Mouse (Mus musculus): ENCODE results near the gene Fkbp2. TPM values are rescaled to one million over a fixed set of nuclear protein-coding genes. Genes with fewer than 3 reads are reported as not detected.

Gene Fkbp2
- polyA plus RNA-seq, 1 experiment from 2014 or later = 65.8 TPM

DNA sequence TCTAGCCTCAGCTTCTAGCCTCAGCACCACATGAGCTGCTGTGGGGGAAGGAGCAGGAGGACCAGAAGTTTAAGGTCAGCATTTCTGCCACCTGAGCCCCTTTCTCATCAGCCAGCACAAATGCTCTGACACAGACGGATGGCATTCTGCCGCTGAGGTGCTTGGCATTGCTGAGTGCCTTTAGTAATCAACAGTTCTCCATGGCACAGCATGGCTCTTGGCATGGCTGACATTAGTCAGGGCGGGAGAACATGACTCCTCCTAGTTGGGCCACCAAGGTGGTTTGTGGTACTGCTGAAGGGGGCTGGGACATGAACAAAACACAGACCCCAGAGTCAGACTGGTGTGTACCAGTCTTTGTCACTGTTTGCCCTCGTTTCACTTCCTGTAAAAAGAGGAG lies 32.1 kb downstream of the Fkbp2 start:
- Histone ChIP-seq H3K36me3 (peaks cover 17% of the 10 kb centered on the region; the same call in 1 of the 2 replicates), H3K4me2 (no peak overlapping the region), H3K9ac (replicated peaks) (no peak overlapping the region), H3K27ac (no peak overlapping the region), H3K4me1 (replicated peaks) (peaks cover 19% of the 10 kb centered on the region), H3K9me3 (no peaks in the 10 kb centered on the region), H3K4me3 (replicated peaks) (no peak overlapping the region), H3K27me3 (no peaks in the 10 kb centered on the region)
- ATAC-seq (ENCODE audit: insufficient number of reproducible peaks, insufficient read depth, low FRiP score, low TSS enrichment, low read depth) = no peak
- WGBS = 75% methylated on average over 4 of the region's 4 CpGs

DNA sequence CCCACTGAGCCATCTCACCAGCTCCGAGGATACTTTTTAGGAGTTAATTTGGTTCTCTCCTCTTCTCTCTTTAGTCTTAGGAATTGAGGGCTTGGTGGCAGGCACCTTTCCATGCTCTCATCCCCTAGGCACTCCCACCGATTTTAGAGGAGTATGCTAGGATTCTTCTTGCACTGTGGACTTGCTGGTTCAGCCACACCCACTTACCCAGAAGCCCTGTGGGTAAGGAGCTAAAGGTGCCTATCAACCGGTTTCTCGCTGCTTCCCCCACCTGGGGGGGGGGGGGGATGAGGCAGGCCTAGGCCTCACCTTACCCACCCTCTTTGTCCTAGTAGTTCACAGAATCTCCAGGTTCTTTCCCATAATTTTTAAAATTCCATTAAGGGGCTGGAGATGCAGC lies 32.6 kb downstream of the Fkbp2 start:
- 46% methylated on average over 4 of the region's 4 CpGs for WGBS
- no peak overlapping the region for H3K4me2 ChIP-seq
- no peak for ATAC-seq (ENCODE audit: insufficient number of reproducible peaks, insufficient read depth, low FRiP score, low TSS enrichment, low read depth)
- no peak overlapping the region for H3K9ac ChIP-seq (replicated peaks)
- no peak overlapping the region for H3K4me3 ChIP-seq (replicated peaks)
- H3K36me3 ChIP-seq = peaks cover 12% of the 10 kb centered on the region; the same call in 1 of the 2 replicates
- H3K9me3 ChIP-seq = no peaks in the 10 kb centered on the region
- H3K27me3 ChIP-seq = no peaks in the 10 kb centered on the region
- H3K4me1 ChIP-seq (replicated peaks) = peaks cover 21% of the 10 kb centered on the region
- no peak overlapping the region for H3K27ac ChIP-seq

DNA sequence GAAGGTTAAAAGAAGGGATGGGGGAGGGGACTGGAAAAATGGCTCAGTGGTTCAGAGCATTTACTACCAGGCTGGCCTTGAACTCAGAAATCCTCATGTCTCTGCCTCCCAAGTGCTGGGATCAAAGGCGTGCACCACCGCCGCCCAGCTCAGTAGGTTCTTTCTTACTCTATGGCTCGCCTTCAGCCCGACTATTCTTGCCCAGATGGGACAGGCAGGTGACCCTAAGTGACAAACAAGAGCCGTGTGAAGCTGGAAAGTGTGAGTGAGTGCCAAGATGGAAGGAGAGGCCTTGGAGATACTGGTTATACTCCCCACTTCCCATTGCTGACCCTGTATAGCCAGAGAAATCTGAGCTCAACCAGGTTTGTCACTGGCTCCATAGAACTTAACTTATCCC lies 36.6 kb downstream of the Fkbp2 start:
- peaks cover 22% of the 10 kb centered on the region for H3K4me1 ChIP-seq (replicated peaks)
- ATAC-seq (ENCODE audit: insufficient number of reproducible peaks, insufficient read depth, low FRiP score, low TSS enrichment, low read depth) = no peak
- no peaks in the 10 kb centered on the region; the same call in 1 of the 2 replicates for H3K27me3 ChIP-seq
- no peak overlapping the region for H3K4me3 ChIP-seq (replicated peaks)
- no peak overlapping the region for H3K9ac ChIP-seq (replicated peaks)
- H3K4me2 ChIP-seq = no peak overlapping the region
- H3K36me3 ChIP-seq = peaks cover 11% of the 10 kb centered on the region; the same call in 1 of the 2 replicates
- no peak overlapping the region for H3K27ac ChIP-seq
- WGBS = 92% methylated on average over 6 of the region's 6 CpGs
- no peaks in the 10 kb centered on the region for H3K9me3 ChIP-seq

DNA sequence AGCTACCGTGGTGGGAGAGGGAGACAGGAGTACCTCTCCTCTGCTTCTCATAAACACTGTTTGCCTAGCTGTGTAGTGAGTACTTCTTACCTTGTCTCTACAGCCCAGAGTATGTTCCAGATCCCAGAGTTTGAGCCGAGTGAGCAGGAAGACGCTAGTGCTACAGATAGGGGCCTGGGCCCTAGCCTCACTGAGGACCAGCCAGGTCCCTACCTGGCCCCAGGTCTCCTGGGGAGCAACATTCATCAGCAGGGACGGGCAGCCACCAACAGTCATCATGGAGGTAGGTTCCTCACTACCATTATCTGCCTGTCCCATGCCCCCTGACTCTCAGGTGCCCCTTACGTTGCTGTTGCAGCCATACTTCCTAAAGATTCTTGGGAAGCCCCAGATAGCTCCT lies 37.5 kb downstream of the Fkbp2 start:
- Histone ChIP-seq H3K27ac (peak overlapping the region; percentile 95), H3K9me3 (no peaks in the 10 kb centered on the region), H3K4me3 (replicated peaks) (peak overlapping the region; percentile 78), H3K36me3 (peaks cover 11% of the 10 kb centered on the region; the same call in 1 of the 2 replicates), H3K9ac (replicated peaks) (peak overlapping the region; percentile 85), H3K4me2 (peak overlapping the region; percentile 98), H3K4me1 (replicated peaks) (peaks cover 22% of the 10 kb centered on the region), H3K27me3 (peaks cover 5% of the 10 kb centered on the region)
- ATAC-seq (ENCODE audit: insufficient number of reproducible peaks, insufficient read depth, low FRiP score, low TSS enrichment, low read depth) = no peak
- WGBS = 31% methylated on average over 5 of the region's 5 CpGs

DNA sequence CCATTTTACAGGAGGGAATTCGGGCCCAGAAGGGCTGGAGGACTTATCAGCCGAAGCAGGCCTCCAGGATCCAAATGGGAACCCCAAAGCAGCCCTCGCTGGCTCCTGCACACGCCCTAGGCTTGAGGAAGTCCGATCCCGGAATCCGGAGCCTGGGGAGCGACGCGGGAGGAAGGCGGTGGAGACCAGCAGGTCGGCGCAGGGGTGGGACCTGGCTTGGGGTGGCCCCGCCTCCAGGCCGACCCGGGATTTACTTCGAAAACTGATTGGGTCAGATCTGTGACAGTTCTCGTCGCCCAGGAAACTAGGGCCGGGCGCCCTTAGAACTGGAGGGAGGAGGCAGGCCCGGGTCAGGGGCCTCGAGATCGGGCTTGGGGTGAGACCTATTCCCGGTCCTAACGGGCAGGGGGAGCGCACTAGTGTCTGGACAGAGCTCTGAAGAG lies 38.0 kb downstream of the Fkbp2 start, which contains the start of gene Gpr137:
Gene Gpr137 (minus strand): TSS at position 232 of the 443 bp plus-strand sequence.
- Histone ChIP-seq H3K27ac (peak within 1 kb of the TSS; percentile 95), H3K36me3 (peaks cover 11% of the 10 kb centered on the region; the same call in 1 of the 2 replicates), H3K9ac (replicated peaks) (peak within 1 kb of the TSS; percentile 85), H3K27me3 (peaks cover 8% of the 10 kb centered on the region), H3K9me3 (no peaks in the 10 kb centered on the region), H3K4me1 (replicated peaks) (peaks cover 22% of the 10 kb centered on the region), H3K4me3 (replicated peaks) (peak within 1 kb of the TSS; percentile 78), H3K4me2 (peak within 1 kb of the TSS; percentile 98)
- WGBS = under 1% methylated on average over 27 of the region's 27 CpGs
- ATAC-seq (ENCODE audit: insufficient number of reproducible peaks, insufficient read depth, low FRiP score, low TSS enrichment, low read depth) = peak; percentile 78

DNA sequence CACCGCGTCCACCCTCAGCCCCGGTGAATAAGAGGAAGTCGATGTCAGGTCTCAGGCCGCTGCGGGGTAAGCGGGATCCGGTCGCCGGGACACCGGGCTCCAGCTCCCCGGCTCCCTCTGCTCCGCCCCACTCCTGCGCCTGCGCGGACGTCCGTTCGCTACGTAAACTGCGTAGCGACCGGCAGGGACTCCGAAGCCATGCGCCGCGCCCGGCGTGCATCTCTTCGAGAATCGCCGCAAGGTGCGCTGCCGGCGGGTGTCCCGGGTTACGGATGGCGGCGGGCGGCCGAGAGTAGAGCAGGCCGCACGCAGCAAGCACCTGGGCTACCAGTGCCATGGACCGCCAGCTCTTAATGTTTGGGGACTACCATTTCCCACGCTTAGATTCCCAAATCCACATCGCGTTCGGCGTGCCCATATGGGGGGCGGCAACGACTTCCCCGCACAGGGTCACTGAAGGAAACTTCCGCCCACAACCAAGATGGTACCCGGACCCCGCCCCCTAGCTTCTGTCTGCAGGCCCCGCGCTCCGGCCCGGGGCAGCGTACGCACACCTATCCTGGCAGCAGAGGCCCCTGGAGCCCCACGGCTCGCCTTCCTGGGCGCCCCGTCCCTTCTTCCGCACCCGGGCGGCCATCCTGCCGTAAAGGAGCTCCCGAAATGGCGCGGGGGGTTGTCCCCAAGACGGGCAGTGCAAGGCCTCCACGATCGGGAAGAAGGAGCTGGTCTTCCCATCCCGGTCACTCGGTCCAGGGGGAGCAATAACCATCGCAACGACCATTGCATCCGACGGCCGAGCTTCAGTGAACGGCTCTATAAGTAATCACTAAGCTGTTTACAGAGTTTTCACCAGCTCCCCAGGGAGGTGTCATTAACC lies 38.7 kb downstream of the Fkbp2 start, which contains the start of gene Bad:
Gene Bad (plus strand): TSS at position 490 of the 877 bp plus-strand sequence.
- no peaks in the 10 kb centered on the region for H3K9me3 ChIP-seq
- H3K9ac ChIP-seq (replicated peaks) = peak within 1 kb of the TSS; percentile 85
- H3K27me3 ChIP-seq = peaks cover 8% of the 10 kb centered on the region
- peak; percentile 65 for ATAC-seq (ENCODE audit: insufficient number of reproducible peaks, insufficient read depth, low FRiP score, low TSS enrichment, low read depth)
- peak within 1 kb of the TSS; percentile 95 for H3K27ac ChIP-seq
- H3K4me3 ChIP-seq (replicated peaks) = peak within 1 kb of the TSS; percentile 78
- peaks cover 22% of the 10 kb centered on the region for H3K4me1 ChIP-seq (replicated peaks)
- peaks cover 11% of the 10 kb centered on the region; the same call in 1 of the 2 replicates for H3K36me3 ChIP-seq
- peak within 1 kb of the TSS; percentile 98 for H3K4me2 ChIP-seq
- under 1% methylated on average over 83 of the region's 83 CpGs for WGBS

DNA sequence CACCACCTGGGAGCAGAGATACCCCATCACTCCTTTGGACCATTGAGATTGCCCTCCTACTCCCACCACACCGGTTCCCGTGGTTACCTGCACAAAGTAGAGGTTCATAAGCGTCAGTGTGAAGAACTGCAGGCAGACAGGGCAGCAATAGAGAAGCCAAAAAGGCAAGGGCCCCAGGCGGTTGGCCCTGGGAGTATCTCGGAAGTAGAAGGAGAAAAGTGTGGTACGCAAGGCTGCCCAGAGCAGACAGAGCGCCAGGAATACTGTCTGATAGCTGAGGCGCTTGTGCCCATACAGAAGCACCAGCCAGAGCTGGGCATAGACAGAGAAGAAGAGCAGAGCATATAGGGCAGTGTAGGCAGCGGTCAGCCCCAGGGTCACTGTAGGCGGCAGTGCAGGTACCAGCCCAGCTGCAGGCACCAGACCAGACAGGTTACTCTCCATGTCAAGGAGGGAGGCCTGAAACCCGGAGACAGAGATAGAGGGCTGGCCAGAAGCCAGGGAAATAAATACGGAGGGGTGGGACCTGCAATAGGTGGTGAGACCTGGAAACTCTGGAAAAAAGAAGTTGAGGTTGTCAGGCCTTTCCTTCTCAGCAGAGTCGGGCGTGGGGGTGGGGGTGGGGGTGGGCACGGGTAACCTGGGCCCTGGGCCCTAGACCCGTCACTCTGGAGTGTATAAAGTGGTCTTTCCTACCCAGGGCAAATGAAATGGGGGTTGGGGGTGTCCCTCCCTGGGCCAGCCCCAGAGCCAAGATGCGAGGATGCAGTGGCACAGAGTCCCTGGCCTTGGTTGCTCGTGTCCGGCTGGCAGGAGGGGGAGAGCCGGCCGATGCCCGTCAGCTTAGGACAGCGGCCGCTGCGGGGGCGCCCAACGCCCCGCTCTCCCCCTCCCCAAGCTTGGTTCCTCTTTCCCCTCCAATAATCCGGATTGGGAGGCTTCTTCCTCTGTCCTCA lies 39.6 kb downstream of the Fkbp2 start:
- no peaks in the 10 kb centered on the region for H3K9me3 ChIP-seq
- ATAC-seq (ENCODE audit: insufficient number of reproducible peaks, insufficient read depth, low FRiP score, low TSS enrichment, low read depth) = 0 out of 2 replicates have a peak, but pooled peaks have one; percentile 30
- 22% methylated on average over 29 of the region's 29 CpGs for WGBS
- peaks cover 4% of the 10 kb centered on the region; the same call in 1 of the 2 replicates for H3K36me3 ChIP-seq
- peak overlapping the region; percentile 98 for H3K4me2 ChIP-seq
- peaks cover 22% of the 10 kb centered on the region for H3K4me1 ChIP-seq (replicated peaks)
- no peak overlapping the region for H3K27ac ChIP-seq
- H3K9ac ChIP-seq (replicated peaks) = peak overlapping the region; percentile 77
- peaks cover 16% of the 10 kb centered on the region for H3K27me3 ChIP-seq
- H3K4me3 ChIP-seq (replicated peaks) = peak overlapping the region; percentile 78

DNA sequence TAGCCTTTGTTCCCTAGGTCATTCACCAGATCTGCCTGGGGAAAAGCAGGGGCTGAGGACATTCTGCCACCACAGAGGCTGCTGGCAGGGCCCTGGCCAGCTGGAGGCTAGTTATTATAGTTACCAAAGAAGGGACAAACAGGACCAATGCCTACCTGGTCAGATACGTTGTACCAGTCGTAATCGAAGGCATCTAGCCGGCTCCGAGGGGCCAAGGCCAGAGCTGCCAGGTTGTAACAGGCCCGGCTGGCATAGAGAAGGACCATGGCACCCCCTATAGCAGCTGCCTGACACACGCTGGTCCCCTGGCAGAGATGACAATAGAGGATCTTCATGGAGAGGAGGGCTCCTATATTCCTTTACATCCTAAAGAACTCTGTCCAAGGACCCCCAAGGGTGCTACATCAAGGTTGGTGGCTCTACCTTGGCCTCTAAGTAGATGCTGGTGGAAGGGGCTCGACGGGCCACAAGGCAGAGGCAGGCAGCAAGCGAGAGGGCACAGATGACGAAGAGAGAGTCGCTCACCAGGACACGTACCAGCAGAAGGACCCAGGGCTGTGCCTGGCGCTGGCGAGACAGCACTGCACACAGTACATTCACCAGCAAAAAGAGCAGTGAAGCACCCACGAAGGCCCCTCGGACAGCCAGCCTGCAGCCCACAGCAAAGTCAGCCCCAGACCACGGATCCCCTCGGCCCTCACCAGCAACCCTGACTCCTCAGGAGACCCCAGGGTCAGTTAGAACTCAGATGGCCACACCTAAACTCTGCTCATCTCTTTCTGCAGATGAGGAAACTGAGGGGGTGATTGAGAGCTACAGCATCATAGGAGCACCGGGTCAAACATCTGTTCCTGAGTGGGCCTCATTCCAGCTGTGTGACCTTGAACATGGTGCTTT lies 40.9 kb downstream of the Fkbp2 start:
- WGBS = 89% methylated on average over 20 of the region's 20 CpGs
- H3K36me3 ChIP-seq = no peaks in the 10 kb centered on the region
- no peak for ATAC-seq (ENCODE audit: insufficient number of reproducible peaks, insufficient read depth, low FRiP score, low TSS enrichment, low read depth)
- H3K27me3 ChIP-seq = peaks cover 29% of the 10 kb centered on the region
- H3K9ac ChIP-seq (replicated peaks) = no peak overlapping the region
- no peaks in the 10 kb centered on the region for H3K9me3 ChIP-seq
- no peak overlapping the region for H3K27ac ChIP-seq
- H3K4me3 ChIP-seq (replicated peaks) = no peak overlapping the region
- H3K4me2 ChIP-seq = no peak overlapping the region
- H3K4me1 ChIP-seq (replicated peaks) = peaks cover 22% of the 10 kb centered on the region

DNA sequence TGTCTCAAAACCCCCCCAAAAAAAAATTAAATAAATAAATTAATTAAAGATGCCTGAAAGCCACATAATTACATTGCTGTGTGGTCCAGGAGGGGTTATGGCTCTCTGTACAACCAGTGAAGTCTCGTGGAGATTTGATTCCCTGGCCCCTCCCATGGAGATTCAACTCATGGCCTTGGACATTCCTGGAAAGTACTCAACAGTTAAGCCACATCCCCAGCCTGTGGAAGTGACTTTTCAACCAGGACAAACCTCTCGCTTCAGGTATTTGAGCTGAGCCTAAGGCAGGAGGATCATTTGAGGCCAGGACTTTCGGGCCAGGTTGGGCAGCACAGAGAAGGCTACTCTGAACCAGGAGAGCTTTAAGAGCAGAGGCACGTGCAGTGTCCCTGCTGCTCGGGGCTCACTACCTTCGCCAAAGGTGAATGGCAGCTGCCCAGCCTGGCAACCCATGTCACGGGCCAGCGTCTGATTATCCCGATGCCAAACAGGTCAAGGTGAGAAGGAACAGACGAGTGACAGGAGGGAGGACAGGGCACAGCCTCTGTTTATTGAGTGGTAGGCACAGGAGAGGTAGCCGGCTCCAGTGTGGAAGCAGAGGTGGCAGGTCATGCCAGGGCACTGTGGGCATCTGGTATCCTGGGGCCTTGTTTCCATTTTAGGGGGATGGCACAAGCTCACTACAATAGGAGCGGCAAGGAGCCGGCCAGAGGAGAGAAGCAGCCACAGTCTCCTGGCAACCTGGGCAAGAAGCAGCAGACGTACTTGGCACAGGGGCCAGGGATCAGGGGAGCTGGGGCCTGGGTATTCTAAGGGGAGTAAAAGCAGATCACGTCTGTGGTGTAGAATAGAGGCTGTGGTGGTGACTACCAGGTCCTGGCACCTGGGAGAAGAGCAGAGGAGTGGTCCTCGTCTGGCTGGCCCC lies 42.5 kb downstream of the Fkbp2 start:
- Histone ChIP-seq H3K9me3 (no peaks in the 10 kb centered on the region), H3K4me1 (replicated peaks) (peaks cover 29% of the 10 kb centered on the region), H3K4me2 (no peak overlapping the region), H3K4me3 (replicated peaks) (no peak overlapping the region), H3K36me3 (no peaks in the 10 kb centered on the region), H3K27ac (no peak overlapping the region), H3K9ac (replicated peaks) (no peak overlapping the region), H3K27me3 (peaks cover 45% of the 10 kb centered on the region)
- 77% methylated on average over 16 of the region's 16 CpGs for WGBS
- no peak for ATAC-seq (ENCODE audit: insufficient number of reproducible peaks, insufficient read depth, low FRiP score, low TSS enrichment, low read depth)

Measured in limb, embryonic 12.5 days (tissue).